Mouse (Mus musculus): ENCODE results near the gene Defb20. TPM values are rescaled to one million over a fixed set of nuclear protein-coding genes. Genes with fewer than 3 reads are reported as not detected.
A peak's percentile ranks its signal among the peaks of the same experiment; 100 is the strongest.
"Not testable (repeated sequence)": the region's sequence is repeated elsewhere in the genome, so short reads cannot be mapped to it uniquely, and the experiment has no call there.

Gene Defb20
- total RNA-seq (2014; rRNA removed) (not detected in 2 replicates), polyA plus RNA-seq (2015; fragmentation: Nextera tagmentation; extraction: Ambion mirVana) (not detected in 2 replicates)

DNA sequence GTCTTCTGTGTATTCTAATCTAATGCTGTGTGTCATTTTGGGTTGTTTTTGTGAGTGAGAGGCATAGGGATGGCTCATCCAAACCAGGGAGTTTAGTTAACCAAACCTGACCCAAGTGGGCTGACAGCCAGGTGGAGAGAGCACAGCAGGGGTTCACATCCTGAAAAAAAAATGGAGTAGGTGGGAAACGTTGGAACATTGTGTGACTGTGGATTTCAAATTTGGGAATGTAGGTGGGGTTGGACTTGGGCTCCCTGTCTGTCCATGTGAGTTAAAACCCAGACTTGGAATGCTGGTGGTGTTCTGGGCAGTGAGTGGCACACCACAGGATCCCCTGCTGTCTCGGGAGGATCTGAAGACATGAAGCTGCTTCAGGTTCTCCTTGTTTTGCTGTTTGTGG, at the start of gene Defb20:
TSS of gene Defb20 (plus strand) at position 301 of the 400 bp plus-strand sequence.
- DNase-seq (no peak), ATAC-seq (no peak)
- H3K27me3 ChIP-seq (ENCODE audit: insufficient read depth, low read length): peaks cover 3% of the 10 kb centered on the region; the same call in 1 of the 2 replicates
- no peaks in the 10 kb centered on the region for H3K9me3 ChIP-seq (ENCODE audit: low read length)
- H3K36me3 ChIP-seq (ENCODE audit: insufficient read depth): no peaks in the 10 kb centered on the region
- no peak within 1 kb of the TSS for H3K4me2 ChIP-seq (ENCODE audit: low read depth)
- H3K27ac ChIP-seq (ENCODE audit: low read depth, low read length): no peak within 1 kb of the TSS
- H3K4me3 ChIP-seq (ENCODE audit: low read depth, low read length): no peak within 1 kb of the TSS
- H3K9ac ChIP-seq: no peak within 1 kb of the TSS
- no peak for TF ChIP-seq CTCF (IDR thresholded peaks at IDR 0.05; ENCODE audit: low read depth)
- WGBS: 61% methylated on average over 2 of the region's 2 CpGs
- H3K4me1 ChIP-seq (ENCODE audit: insufficient read depth): no peaks in the 10 kb centered on the region

DNA sequence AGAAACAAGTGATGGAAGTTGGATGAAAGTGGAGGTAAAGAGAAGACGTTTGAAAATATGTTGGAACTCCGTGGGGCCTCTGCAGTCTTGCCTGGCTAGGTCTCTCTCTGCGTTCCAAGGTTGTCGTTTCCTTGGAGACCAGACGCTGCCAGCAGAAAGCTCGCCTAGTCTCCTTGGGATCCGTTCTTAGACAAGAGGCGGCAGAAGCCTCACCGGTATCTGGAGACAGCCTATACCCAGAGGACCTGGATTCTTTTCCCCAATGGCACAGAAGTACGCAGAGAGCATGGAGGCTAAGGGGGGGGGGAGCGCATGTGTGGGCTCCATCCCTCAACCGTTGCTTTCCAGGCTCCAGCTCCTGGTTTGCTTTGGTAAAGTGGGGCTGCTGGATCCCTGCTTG, 49.4 kb upstream of the Defb20 start:
- 6% methylated on average over 12 of the region's 12 CpGs for WGBS
- Histone ChIP-seq H3K36me3 (ENCODE audit: insufficient read depth) (no peaks in the 10 kb centered on the region), H3K9me3 (ENCODE audit: low read length) (no peaks in the 10 kb centered on the region), H3K4me2 (ENCODE audit: low read depth) (peak overlapping the region; percentile 38), H3K9ac (no peak overlapping the region; the same call in 1 of the 2 replicates), H3K4me3 (ENCODE audit: low read depth, low read length) (peak overlapping the region; percentile 11; the same call in 1 of the 2 replicates), H3K4me1 (ENCODE audit: insufficient read depth) (0 out of 2 replicates have a peak, but pooled peaks cover 5% of the 10 kb centered on the region), H3K27ac (ENCODE audit: low read depth, low read length) (no peak overlapping the region), H3K27me3 (ENCODE audit: insufficient read depth, low read length) (no peaks in the 10 kb centered on the region)
- TF ChIP-seq CTCF (IDR thresholded peaks at IDR 0.05; ENCODE audit: low read depth): no peak
- DNase-seq (peak; percentile 72), ATAC-seq (peak; percentile 81)

DNA sequence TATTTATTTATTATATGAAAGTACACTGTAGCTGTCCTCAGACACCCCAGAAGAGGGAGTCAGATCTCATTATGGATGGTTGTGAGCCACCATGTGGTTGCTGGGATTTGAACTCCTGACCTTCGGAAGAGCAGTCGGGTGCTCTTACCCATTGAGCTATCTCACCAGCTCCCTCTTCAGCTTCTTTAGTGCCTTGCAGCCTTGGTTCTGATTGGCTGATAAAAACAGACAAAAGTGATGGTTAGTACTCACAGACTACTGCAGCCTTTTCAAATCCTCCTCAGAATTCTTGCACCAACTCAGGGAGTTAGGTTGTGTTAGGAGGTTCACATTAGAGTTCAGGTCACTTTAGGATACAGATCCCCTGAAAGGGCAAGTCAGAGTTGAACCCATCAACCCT, 48.4 kb upstream of the Defb20 start:
- not testable (repeated sequence) for H3K4me3 ChIP-seq (ENCODE audit: low read depth, low read length); H3K9me3 ChIP-seq (ENCODE audit: low read length); H3K36me3 ChIP-seq (ENCODE audit: insufficient read depth); H3K27me3 ChIP-seq (ENCODE audit: insufficient read depth, low read length); ATAC-seq; DNase-seq; H3K4me2 ChIP-seq (ENCODE audit: low read depth); H3K27ac ChIP-seq (ENCODE audit: low read depth, low read length); H3K9ac ChIP-seq; H3K4me1 ChIP-seq (ENCODE audit: insufficient read depth)
- peak; percentile 19; the same call in 1 of the 2 replicates for TF ChIP-seq CTCF (IDR thresholded peaks at IDR 0.05; ENCODE audit: low read depth)
- WGBS: 86% methylated on average over 2 of the region's 2 CpGs

- no peak overlapping the region for H3K4me2 ChIP-seq (ENCODE audit: low read depth)
- ATAC-seq: peak; percentile 25; the same call in 1 of the 2 replicates
- H3K27me3 ChIP-seq (ENCODE audit: insufficient read depth, low read length): no peaks in the 10 kb centered on the region
- H3K27ac ChIP-seq (ENCODE audit: low read depth, low read length): no peak overlapping the region
- 48% methylated on average over 7 of the region's 7 CpGs for whole genome bisulfite sequencing
- no peak for DNase-seq
- no peaks in the 10 kb centered on the region for H3K36me3 ChIP-seq (ENCODE audit: insufficient read depth)
- H3K9ac ChIP-seq: no peak overlapping the region
- TF ChIP-seq CTCF (IDR thresholded peaks at IDR 0.05; ENCODE audit: low read depth): no peak
- H3K4me1 ChIP-seq (ENCODE audit: insufficient read depth): no peaks in the 10 kb centered on the region; the same call in 1 of the 2 replicates
- H3K9me3 ChIP-seq (ENCODE audit: low read length): no peaks in the 10 kb centered on the region
- H3K4me3 ChIP-seq (ENCODE audit: low read depth, low read length): no peak overlapping the region
Measured at GRCm38 (mm10) chr2:152436405-152436901, 40.4 kb upstream of the Defb20 start.

DNA sequence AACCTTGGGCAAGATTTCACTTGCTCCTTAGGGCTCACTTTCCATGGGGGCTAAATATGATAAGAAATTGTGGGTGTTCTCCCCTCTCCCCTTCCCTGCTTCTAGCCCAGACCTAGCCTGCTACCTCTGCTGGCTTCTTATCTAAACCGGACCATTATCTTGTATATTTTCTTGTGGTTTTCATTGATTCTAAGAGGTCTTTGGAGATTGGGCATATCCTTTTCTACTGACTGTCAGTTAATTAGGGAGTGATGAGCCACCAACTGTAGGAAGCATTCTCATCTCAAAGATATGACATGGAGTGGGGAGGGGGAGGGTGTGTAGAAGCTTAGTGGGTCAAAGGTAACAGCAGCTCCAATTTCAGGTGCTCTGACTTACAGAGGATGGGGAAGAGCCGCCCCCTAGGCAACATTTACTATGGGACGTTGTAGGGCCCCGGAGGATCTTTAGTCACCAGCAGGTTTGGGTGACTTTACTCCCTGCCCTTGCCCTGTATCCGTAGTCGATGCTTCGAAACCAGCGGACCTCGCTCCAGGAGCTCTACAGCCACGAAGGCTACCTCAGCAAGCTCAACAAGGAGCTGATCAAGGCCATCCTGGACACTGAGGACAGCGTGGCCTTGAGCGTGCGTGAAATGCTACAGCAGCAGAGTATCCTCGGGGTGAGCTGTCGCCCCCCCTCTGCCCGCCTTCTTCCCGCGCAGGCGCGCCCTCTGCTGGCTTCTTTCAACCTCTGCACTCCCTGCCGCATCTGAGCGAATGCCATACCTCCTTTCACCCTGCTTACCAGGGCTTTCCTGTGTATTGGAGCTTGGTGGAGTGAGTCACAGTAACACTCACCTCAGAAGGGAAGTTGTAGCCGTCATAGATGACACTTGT, 39.6 kb upstream of the Defb20 start:
- WGBS: 2% methylated on average over 23 of the region's 23 CpGs
- H3K9ac ChIP-seq: peak overlapping the region; percentile 53
- H3K4me2 ChIP-seq (ENCODE audit: low read depth): peak overlapping the region; percentile 61
- peak overlapping the region; percentile 29 for H3K4me3 ChIP-seq (ENCODE audit: low read depth, low read length)
- ATAC-seq (peak; percentile 94), DNase-seq (peak; percentile 92)
- H3K36me3 ChIP-seq (ENCODE audit: insufficient read depth): no peaks in the 10 kb centered on the region
- no peaks in the 10 kb centered on the region; the same call in 1 of the 2 replicates for H3K4me1 ChIP-seq (ENCODE audit: insufficient read depth)
- no peak overlapping the region for H3K27ac ChIP-seq (ENCODE audit: low read depth, low read length)
- peak; percentile 96 for TF ChIP-seq CTCF (IDR thresholded peaks at IDR 0.05; ENCODE audit: low read depth)
- no peaks in the 10 kb centered on the region for H3K27me3 ChIP-seq (ENCODE audit: insufficient read depth, low read length)
- H3K9me3 ChIP-seq (ENCODE audit: low read length): no peaks in the 10 kb centered on the region

GRCm38 (mm10) chr2:152438963-152439362, 37.9 kb upstream of the Defb20 start:
- TF ChIP-seq CTCF (IDR thresholded peaks at IDR 0.05; ENCODE audit: low read depth): peak; percentile 42
- no peak overlapping the region for H3K4me3 ChIP-seq (ENCODE audit: low read depth, low read length)
- no peak overlapping the region for H3K9ac ChIP-seq
- no peaks in the 10 kb centered on the region for H3K9me3 ChIP-seq (ENCODE audit: low read length)
- H3K4me2 ChIP-seq (ENCODE audit: low read depth): no peak overlapping the region
- H3K36me3 ChIP-seq (ENCODE audit: insufficient read depth): no peaks in the 10 kb centered on the region
- ATAC-seq (no peak), DNase-seq (no peak)
- H3K27ac ChIP-seq (ENCODE audit: low read depth, low read length): no peak overlapping the region
- H3K4me1 ChIP-seq (ENCODE audit: insufficient read depth): peaks cover 4% of the 10 kb centered on the region; the same call in 1 of the 2 replicates
- no peaks in the 10 kb centered on the region for H3K27me3 ChIP-seq (ENCODE audit: insufficient read depth, low read length)
- WGBS: 48% methylated on average over 1 of the region's 1 CpGs

- no peaks in the 10 kb centered on the region for H3K27me3 ChIP-seq (ENCODE audit: insufficient read depth, low read length)
- peaks cover 4% of the 10 kb centered on the region; the same call in 1 of the 2 replicates for H3K4me1 ChIP-seq (ENCODE audit: insufficient read depth)
- no peak overlapping the region for H3K4me2 ChIP-seq (ENCODE audit: low read depth)
- no peak overlapping the region for H3K4me3 ChIP-seq (ENCODE audit: low read depth, low read length)
- no peaks in the 10 kb centered on the region for H3K36me3 ChIP-seq (ENCODE audit: insufficient read depth)
- ATAC-seq (no peak), DNase-seq (no peak)
- H3K9me3 ChIP-seq (ENCODE audit: low read length): no peaks in the 10 kb centered on the region
- TF ChIP-seq CTCF (IDR thresholded peaks at IDR 0.05; ENCODE audit: low read depth): no peak
- H3K9ac ChIP-seq: no peak overlapping the region
- H3K27ac ChIP-seq (ENCODE audit: low read depth, low read length): no peak overlapping the region
- 84% methylated on average over 2 of the region's 2 CpGs for WGBS
Measured at GRCm38 (mm10) chr2:152439833-152440232, 37.0 kb upstream of the Defb20 start.

Data from forebrain, postnatal 0 days (tissue).